Mouse (Mus musculus) kidney, embryonic 16.5 days (tissue): ENCODE results near the gene Msi2. TPM values are rescaled to one million over a fixed set of nuclear protein-coding genes. Genes with fewer than 3 reads are reported as not detected.

Experiments
- ATAC-seq: fragments of 200-750 bp; cut with Nextera tagmentation; 2 replicates; pipeline ENCODE4 v1.8.0; 2017; ENCODE audit warnings: moderate TSS enrichment; ENCODE audit not compliant: low FRiP score, low TSS enrichment
- H3K27ac ChIP-seq: fragments of 300-500 bp; sonication (generic); 2 replicates; pipeline ENCODE4 v1.5.1; 2014; ENCODE audit warnings: low read length
- H3K27me3 ChIP-seq: fragments of 300-500 bp; sonication (generic); 2 replicates; pipeline ENCODE4 v1.6.1; 2014; ENCODE audit warnings: low read length, control low read depth, mixed read lengths; ENCODE audit not compliant: insufficient read depth
- H3K36me3 ChIP-seq: fragments of 300-500 bp; sonication (generic); 2 replicates; pipeline ENCODE4 v1.6.1; 2014; ENCODE audit warnings: low read length, control low read depth, mixed read lengths; ENCODE audit not compliant: insufficient read depth
- H3K4me1 ChIP-seq: fragments of 300-500 bp; sonication (generic); 2 replicates; pipeline ENCODE4 v1.6.1; 2014; ENCODE audit warnings: low read length, control low read depth, mixed read lengths; ENCODE audit not compliant: insufficient read depth
- H3K4me2 ChIP-seq: fragments of 300-500 bp; sonication (generic); replicated peaks from 2 replicates; pipeline ENCODE4 v1.6.1; 2014; ENCODE audit warnings: low read depth, low read length
- H3K4me3 ChIP-seq: fragments of 300-500 bp; sonication (generic); 2 replicates; pipeline ENCODE4 v1.5.1; 2014; ENCODE audit warnings: mild to moderate bottlenecking, low read length
- H3K9ac ChIP-seq: fragments of 300-500 bp; sonication (generic); replicated peaks from 2 replicates; pipeline ENCODE4 v1.6.1; 2014; ENCODE audit warnings: low read length
- H3K9me3 ChIP-seq: fragments of 300-500 bp; sonication (generic); 2 replicates; pipeline ENCODE4 v1.6.1; 2016; ENCODE audit warnings: low read length, control low read depth
- WGBS: fragments of 180-500 bp; shearing (Covaris S2); extraction: QIAGEN DNeasy Blood & Tissue Kit; methylation state at CpG from one replicate; pipeline ENCODE4 v1.1.7; 2014; 5-methylcytosine and 5-hydroxymethylcytosine counted together
- polyA plus RNA-seq: library from polyadenylated mRNA; unstranded; fragments of >200 nt; fragmentation: Nextera tagmentation; extraction: Ambion mirVana; gene quantifications from 2 replicates; pipeline ENCODE4 v1.2.1, GENCODE M21; 2015

Msi2 gene
- polyA plus RNA-seq, 1 experiment from 2014 or later: 24.3 TPM

GRCm38 (mm10) chr11:88550083-88550907, 168.0 kb downstream of the Msi2 start:
- WGBS: 59% methylated on average over 6 of the region's 6 CpGs
- Histone ChIP-seq H3K27ac (peak overlapping the region; percentile 84), H3K9ac (no peak overlapping the region), H3K4me3 (no peak overlapping the region), H3K4me2 (no peak overlapping the region), H3K36me3 (no peaks in the 10 kb centered on the region), H3K9me3 (no peaks in the 10 kb centered on the region), H3K27me3 (no peaks in the 10 kb centered on the region), H3K4me1 (peaks cover 85% of the 10 kb centered on the region)
- ATAC-seq: no peak

DNA sequence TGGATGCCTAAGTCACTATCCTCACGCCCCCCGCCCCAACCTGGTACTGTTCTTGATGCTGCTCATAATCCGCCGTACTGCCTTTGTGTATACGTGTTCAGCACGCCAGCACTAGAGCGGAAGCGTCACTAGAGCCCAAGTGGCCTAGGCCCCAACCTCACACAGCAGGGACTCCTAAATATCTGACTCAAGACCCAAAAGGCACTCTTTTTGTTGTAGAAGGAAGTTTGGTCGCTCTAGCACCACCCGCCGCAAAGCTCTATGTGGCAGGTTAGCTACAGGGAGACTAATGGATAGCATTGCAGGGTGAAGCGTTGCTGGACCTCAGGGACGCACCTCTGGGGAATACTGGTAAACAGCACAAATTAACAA, 168.8 kb downstream of the Msi2 start:
- no peak; the same call in 1 of the 2 replicates for ATAC-seq
- Histone ChIP-seq H3K4me2 (no peak overlapping the region), H3K4me3 (no peak overlapping the region), H3K9me3 (no peaks in the 10 kb centered on the region), H3K4me1 (peaks cover 83% of the 10 kb centered on the region), H3K27ac (no peak overlapping the region), H3K27me3 (no peaks in the 10 kb centered on the region), H3K9ac (no peak overlapping the region), H3K36me3 (no peaks in the 10 kb centered on the region)
- WGBS: 93% methylated on average over 13 of the region's 13 CpGs

DNA sequence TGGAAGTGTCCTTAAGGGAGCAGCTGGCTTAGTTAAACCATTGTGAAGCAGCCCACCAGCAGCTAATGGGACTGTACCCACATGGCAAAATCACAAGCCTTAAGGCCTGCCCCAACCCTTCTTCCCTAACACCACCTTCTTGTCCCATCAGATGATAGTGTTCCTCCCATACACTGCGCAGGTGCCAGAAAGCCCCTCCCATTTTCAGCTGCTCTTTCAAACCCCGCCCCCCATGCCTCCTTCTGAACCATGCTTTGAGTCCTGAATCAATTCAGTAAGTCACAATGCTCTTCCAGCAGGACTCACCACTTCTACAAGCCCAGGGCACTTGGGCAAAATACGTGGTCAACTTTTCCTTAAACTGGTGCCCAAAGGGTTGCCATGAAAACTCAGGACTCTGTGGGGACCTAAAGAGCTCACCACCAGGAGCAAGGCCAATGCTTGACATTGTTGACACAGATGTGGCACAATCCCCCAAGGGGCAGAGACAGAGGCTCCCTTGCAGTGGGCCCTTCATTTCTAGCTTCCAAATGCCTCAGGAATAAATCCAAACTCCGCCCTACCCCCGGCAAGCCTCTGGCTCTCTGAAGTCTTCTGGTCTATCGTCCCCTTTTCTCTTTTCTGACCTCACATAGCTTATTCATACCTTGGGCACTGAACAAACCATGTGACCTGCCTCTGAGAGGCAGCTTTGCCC, 169.3 kb downstream of the Msi2 start:
- Histone ChIP-seq H3K4me3 (no peak overlapping the region), H3K9ac (no peak overlapping the region), H3K4me2 (no peak overlapping the region), H3K36me3 (no peaks in the 10 kb centered on the region), H3K4me1 (peaks cover 77% of the 10 kb centered on the region), H3K27ac (0 out of 2 replicates have a peak overlapping the region, but pooled peaks have one; percentile 17), H3K9me3 (no peaks in the 10 kb centered on the region), H3K27me3 (no peaks in the 10 kb centered on the region)
- WGBS: 76% methylated on average over 6 of the region's 6 CpGs
- no peak for ATAC-seq

GRCm38 (mm10) chr11:88548423-88548822, 169.9 kb downstream of the Msi2 start:
- peak overlapping the region; percentile 41; the same call in 1 of the 2 replicates for H3K27ac ChIP-seq
- H3K4me2 ChIP-seq: no peak overlapping the region
- ATAC-seq: no peak
- H3K9ac ChIP-seq: no peak overlapping the region
- H3K4me1 ChIP-seq: peaks cover 75% of the 10 kb centered on the region
- H3K9me3 ChIP-seq: no peaks in the 10 kb centered on the region
- 51% methylated on average over 7 of the region's 7 CpGs for WGBS
- H3K4me3 ChIP-seq: no peak overlapping the region
- H3K36me3 ChIP-seq: no peaks in the 10 kb centered on the region
- H3K27me3 ChIP-seq: no peaks in the 10 kb centered on the region

- Histone ChIP-seq H3K4me2 (no peak overlapping the region), H3K4me1 (peaks cover 62% of the 10 kb centered on the region), H3K27me3 (no peaks in the 10 kb centered on the region), H3K9me3 (no peaks in the 10 kb centered on the region), H3K9ac (no peak overlapping the region), H3K27ac (no peak overlapping the region), H3K4me3 (no peak overlapping the region), H3K36me3 (no peaks in the 10 kb centered on the region)
- no peak for ATAC-seq
- WGBS: 65% methylated on average over 6 of the region's 6 CpGs
Observed at GRCm38 (mm10) chr11:88543771-88544170, 174.5 kb downstream of the Msi2 start.

DNA sequence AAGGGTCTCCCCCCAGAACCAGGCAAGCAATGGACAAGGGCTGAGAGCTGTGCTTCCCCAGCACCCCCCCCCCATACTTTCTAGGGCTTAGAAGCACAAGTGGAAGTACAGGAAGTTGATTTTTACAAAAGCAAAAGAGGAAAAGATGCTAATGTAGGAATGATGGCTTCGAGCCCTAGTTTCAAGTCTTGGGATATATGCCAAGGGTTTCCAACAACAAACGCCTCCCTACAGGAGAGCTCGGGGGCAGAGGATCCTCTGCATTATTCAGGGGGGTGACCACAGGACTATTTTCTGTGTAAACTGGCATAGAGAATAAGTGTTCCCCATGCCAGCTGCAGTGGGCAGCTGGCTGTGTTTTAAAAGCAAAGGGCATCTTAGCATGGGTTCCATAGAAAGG, 175.5 kb downstream of the Msi2 start:
- no peak overlapping the region for H3K4me3 ChIP-seq
- H3K27me3 ChIP-seq: no peaks in the 10 kb centered on the region
- H3K27ac ChIP-seq: no peak overlapping the region
- ATAC-seq: no peak
- no peaks in the 10 kb centered on the region for H3K9me3 ChIP-seq
- peaks cover 65% of the 10 kb centered on the region for H3K4me1 ChIP-seq
- WGBS: 33% methylated on average over 3 of the region's 3 CpGs
- no peak overlapping the region for H3K9ac ChIP-seq
- no peak overlapping the region for H3K4me2 ChIP-seq
- H3K36me3 ChIP-seq: no peaks in the 10 kb centered on the region

DNA sequence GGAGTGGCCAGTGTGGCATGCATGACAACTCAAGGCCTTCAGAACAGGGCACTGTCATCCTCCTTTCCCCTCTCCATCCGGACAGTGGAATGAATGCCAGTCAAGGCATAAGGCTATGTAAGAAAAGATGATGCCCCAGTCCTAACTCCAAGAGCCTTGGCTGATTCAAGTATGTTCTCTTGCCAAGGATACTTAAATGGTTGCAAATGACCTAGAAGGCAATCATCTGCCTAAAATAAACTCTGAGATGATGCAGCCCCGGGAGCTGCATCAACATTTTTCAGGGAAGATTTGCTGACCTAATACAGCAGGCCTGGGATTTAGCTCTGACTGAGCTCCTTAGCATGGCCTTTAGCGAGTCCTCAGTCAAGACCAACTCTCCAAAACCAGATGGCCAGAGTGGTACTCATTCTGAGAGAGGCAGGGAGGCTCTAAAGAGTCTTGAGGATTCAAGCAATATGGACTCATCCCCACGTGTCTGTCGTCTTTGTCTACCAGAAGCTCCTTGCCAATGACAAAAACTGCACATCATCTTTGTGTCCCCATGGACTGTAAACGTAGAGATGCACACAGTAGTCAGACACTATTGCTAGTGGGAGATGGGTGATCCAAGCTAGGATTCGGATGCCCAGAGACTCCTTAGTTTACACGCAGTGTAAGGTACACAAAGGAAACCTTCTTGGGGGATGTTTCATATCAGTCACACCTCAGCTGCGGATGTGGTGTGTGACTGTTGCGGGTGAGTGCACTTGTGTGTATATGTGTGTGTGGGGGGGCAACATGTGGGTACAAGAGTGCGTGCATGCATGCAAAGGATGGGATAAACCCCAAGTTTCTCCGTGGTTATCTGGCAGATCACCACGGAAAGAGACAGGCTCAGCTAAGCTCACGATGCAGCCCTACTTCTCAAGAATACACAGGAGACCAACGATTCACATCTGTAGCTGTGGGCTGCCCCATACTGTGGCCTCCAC, 176.4 kb downstream of the Msi2 start:
- Histone ChIP-seq H3K9ac (no peak overlapping the region), H3K36me3 (no peaks in the 10 kb centered on the region), H3K4me3 (no peak overlapping the region), H3K27me3 (no peaks in the 10 kb centered on the region), H3K4me1 (peaks cover 65% of the 10 kb centered on the region), H3K4me2 (no peak overlapping the region), H3K27ac (no peak overlapping the region), H3K9me3 (no peaks in the 10 kb centered on the region)
- ATAC-seq: no peak
- 76% methylated on average over 15 of the region's 15 CpGs for WGBS

DNA sequence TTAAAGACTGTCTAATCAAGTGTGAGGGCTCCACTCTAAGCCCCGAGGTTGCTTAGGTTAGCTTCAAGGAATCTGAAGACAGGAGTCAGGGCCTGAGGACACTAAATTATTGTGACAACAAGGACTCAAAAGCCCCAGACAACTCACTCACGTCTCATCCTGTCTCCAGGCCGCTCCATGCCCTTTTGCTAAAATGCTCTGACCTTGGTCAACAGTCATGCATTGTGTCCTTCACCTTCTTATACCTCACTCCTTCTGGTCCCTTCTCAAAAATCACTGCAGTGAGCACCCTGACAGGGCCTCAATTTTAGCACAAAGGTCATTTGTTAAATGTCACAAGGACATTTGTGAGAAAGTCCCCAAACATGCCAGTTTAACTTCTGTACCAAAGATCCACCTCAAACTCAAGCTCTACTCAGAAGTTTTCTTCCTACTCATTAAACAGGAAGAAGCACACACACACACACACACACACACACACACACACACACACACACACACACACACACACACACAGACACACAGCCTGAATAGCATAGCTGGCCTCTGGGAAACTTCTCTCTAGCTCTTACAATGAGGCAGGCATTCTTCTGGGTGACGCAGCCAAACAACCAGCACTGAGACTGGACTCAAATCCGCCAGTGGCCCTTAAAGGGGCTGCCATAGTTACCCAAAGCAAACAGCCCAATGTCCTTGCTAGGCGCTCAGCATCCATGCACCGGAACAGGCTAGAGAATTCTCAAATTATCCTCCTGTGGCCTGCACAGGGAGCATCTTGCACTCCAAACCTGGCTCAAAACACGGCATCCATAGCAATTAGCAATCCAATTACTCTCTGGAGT, 178.5 kb downstream of the Msi2 start:
- 51% methylated on average over 8 of the region's 8 CpGs for WGBS
- no peaks in the 10 kb centered on the region for H3K9me3 ChIP-seq
- H3K9ac ChIP-seq: no peak overlapping the region
- H3K27ac ChIP-seq: no peak overlapping the region
- H3K4me3 ChIP-seq: no peak overlapping the region
- no peak overlapping the region for H3K4me2 ChIP-seq
- H3K27me3 ChIP-seq: no peaks in the 10 kb centered on the region
- ATAC-seq: no peak
- peaks cover 61% of the 10 kb centered on the region for H3K4me1 ChIP-seq
- no peaks in the 10 kb centered on the region for H3K36me3 ChIP-seq
